Mouse (Mus musculus) midbrain, postnatal 0 days (tissue): ENCODE results near the gene Fibin. TPM values are rescaled to one million over a fixed set of nuclear protein-coding genes. Genes with fewer than 3 reads are reported as not detected.

ENCODE experiments used
- ATAC-seq: fragments of 200-750 bp; cut with Nextera tagmentation; 2 replicates; pipeline ENCODE4 v1.8.0; 2017; ENCODE audit warnings: moderate number of reproducible peaks, mild to moderate bottlenecking, moderate TSS enrichment, moderate library complexity; ENCODE audit not compliant: low FRiP score
- DNase-seq: peaks from one replicate; pipeline ENCODE4 v3.0.0-alpha.2; 2015; ENCODE audit warnings: low spot score
- H3K27ac ChIP-seq: fragments of 300-500 bp; sonication (generic); 2 replicates; pipeline ENCODE4 v1.5.1; 2014; ENCODE audit warnings: low read depth, mild to moderate bottlenecking, low read length, mixed read lengths
- H3K27me3 ChIP-seq: fragments of 300-500 bp; sonication (generic); 2 replicates; pipeline ENCODE4 v1.6.1; 2014; ENCODE audit warnings: low read length, control low read depth, mixed read lengths; ENCODE audit not compliant: insufficient read depth
- H3K36me3 ChIP-seq: fragments of 300-500 bp; sonication (generic); 2 replicates; pipeline ENCODE4 v1.6.1; 2014; ENCODE audit warnings: low read length, control low read depth, mixed read lengths; ENCODE audit not compliant: insufficient read depth
- H3K4me1 ChIP-seq: fragments of 300-500 bp; sonication (generic); 2 replicates; pipeline ENCODE4 v1.6.1; 2014; ENCODE audit warnings: mild to moderate bottlenecking, control low read depth, antibody characterized with exemption, low read length, mixed read lengths; ENCODE audit not compliant: insufficient read depth
- H3K4me2 ChIP-seq: fragments of 300-500 bp; sonication (generic); 2 replicates; pipeline ENCODE4 v1.6.1; 2014; ENCODE audit warnings: low read depth, mild to moderate bottlenecking, low read length, mixed read lengths; ENCODE audit not compliant: poor library complexity, severe bottlenecking
- H3K4me3 ChIP-seq: fragments of 300-500 bp; sonication (generic); 2 replicates; pipeline ENCODE4 v1.5.1; 2014; ENCODE audit warnings: low read depth, mild to moderate bottlenecking, low read length, moderate library complexity
- H3K9ac ChIP-seq: fragments of 300-500 bp; sonication (generic); replicated peaks from 2 replicates; pipeline ENCODE4 v1.6.1; 2014; ENCODE audit warnings: mild to moderate bottlenecking, low read length, moderate library complexity, mixed read lengths; ENCODE audit not compliant: poor library complexity, severe bottlenecking
- H3K9me3 ChIP-seq: fragments of 300-500 bp; sonication (generic); 2 replicates; pipeline ENCODE4 v1.6.1; 2016; ENCODE audit warnings: low read length, control low read depth
- CTCF ChIP-seq: IDR thresholded peaks from 2 replicates; pipeline ENCODE4 v1.5.1; 2016; ENCODE audit warnings: antibody characterized with exemption, mild to moderate bottlenecking
- WGBS: fragments of 180-500 bp; shearing (Covaris S2); extraction: QIAGEN DNeasy Blood & Tissue Kit; methylation state at CpG from one replicate; pipeline ENCODE4 v1.1.7; 2014; 5-methylcytosine and 5-hydroxymethylcytosine counted together
- polyA plus RNA-seq: library from polyadenylated mRNA; unstranded; fragments of >200 nt; fragmentation: Nextera tagmentation; extraction: Ambion mirVana; gene quantifications from 2 replicates; pipeline ENCODE4 v1.2.1, GENCODE M21; 2015
- total RNA-seq: library from RNA; depleted of rRNA; stranded (reverse); fragments of >200 nt; gene quantifications from 2 replicates; pipeline ENCODE4 v1.2.3, GENCODE M21; 2014

Fibin gene
- total and polyA plus RNA-seq, 2 experiments from 2014 or later = 5.8 to 7.9 TPM

GRCm38 (mm10) chr2:110363855-110364254, 872 bp upstream of the Fibin start:
- no peak overlapping the region for H3K27ac ChIP-seq
- H3K4me1 ChIP-seq = no peaks in the 10 kb centered on the region
- DNase-seq (no peak), ATAC-seq (no peak)
- no peak for TF ChIP-seq CTCF
- H3K9me3 ChIP-seq = no peaks in the 10 kb centered on the region
- no peaks in the 10 kb centered on the region for H3K36me3 ChIP-seq
- no peak overlapping the region for H3K4me3 ChIP-seq
- 84% methylated on average over 3 of the region's 3 CpGs for WGBS
- no peak overlapping the region for H3K9ac ChIP-seq
- H3K4me2 ChIP-seq = no peak overlapping the region
- no peaks in the 10 kb centered on the region for H3K27me3 ChIP-seq

- Histone ChIP-seq H3K27me3 (no peaks in the 10 kb centered on the region), H3K9me3 (no peaks in the 10 kb centered on the region), H3K36me3 (no peaks in the 10 kb centered on the region), H3K4me3 (no peak overlapping the region), H3K4me1 (no peaks in the 10 kb centered on the region), H3K9ac (no peak overlapping the region), H3K4me2 (no peak overlapping the region), H3K27ac (no peak overlapping the region)
- 72% methylated on average over 5 of the region's 5 CpGs for WGBS
- DNase-seq (no peak), ATAC-seq (no peak)
- no peak for TF ChIP-seq CTCF
Measured at GRCm38 (mm10) chr2:110353302-110353970, 9.5 kb downstream of the Fibin start.

GRCm38 (mm10) chr2:110351843-110352251, 11.1 kb downstream of the Fibin start:
- Histone ChIP-seq H3K27me3 (no peaks in the 10 kb centered on the region), H3K27ac (no peak overlapping the region), H3K9ac (no peak overlapping the region), H3K4me3 (no peak overlapping the region), H3K4me2 (no peak overlapping the region), H3K36me3 (no peaks in the 10 kb centered on the region), H3K4me1 (no peaks in the 10 kb centered on the region), H3K9me3 (no peaks in the 10 kb centered on the region)
- DNase-seq = peak; percentile 46
- WGBS = 33% methylated on average over 5 of the region's 5 CpGs
- ATAC-seq = no peak; the same call in 1 of the 2 replicates
- TF ChIP-seq CTCF = no peak

GRCm38 (mm10) chr2:110351406-110351805, 11.6 kb downstream of the Fibin start:
- Histone ChIP-seq H3K27ac (no peak overlapping the region), H3K9me3 (no peaks in the 10 kb centered on the region), H3K27me3 (no peaks in the 10 kb centered on the region), H3K4me1 (no peaks in the 10 kb centered on the region), H3K36me3 (no peaks in the 10 kb centered on the region), H3K4me2 (no peak overlapping the region), H3K4me3 (no peak overlapping the region), H3K9ac (no peak overlapping the region)
- WGBS = 43% methylated on average over 1 of the region's 1 CpGs
- ATAC-seq = no peak
- no peak for TF ChIP-seq CTCF
- DNase-seq = no peak

GRCm38 (mm10) chr2:110328953-110329352, 34.0 kb downstream of the Fibin start:
- no peak overlapping the region for H3K27ac ChIP-seq
- H3K27me3 ChIP-seq = no peaks in the 10 kb centered on the region
- no peak for TF ChIP-seq CTCF
- no peaks in the 10 kb centered on the region for H3K4me1 ChIP-seq
- H3K9me3 ChIP-seq = no peaks in the 10 kb centered on the region
- no peak for DNase-seq
- no peak overlapping the region for H3K4me3 ChIP-seq
- no peaks in the 10 kb centered on the region for H3K36me3 ChIP-seq
- H3K9ac ChIP-seq = no peak overlapping the region
- ATAC-seq = no peak
- no peak overlapping the region for H3K4me2 ChIP-seq

- H3K27me3 ChIP-seq = no peaks in the 10 kb centered on the region
- 70% methylated on average over 4 of the region's 4 CpGs for WGBS
- H3K27ac ChIP-seq = no peak overlapping the region
- DNase-seq (no peak), ATAC-seq (no peak)
- no peak overlapping the region for H3K9ac ChIP-seq
- H3K36me3 ChIP-seq = no peaks in the 10 kb centered on the region
- no peak for TF ChIP-seq CTCF
- no peaks in the 10 kb centered on the region for H3K9me3 ChIP-seq
- H3K4me1 ChIP-seq = no peaks in the 10 kb centered on the region
- no peak overlapping the region for H3K4me3 ChIP-seq
- no peak overlapping the region for H3K4me2 ChIP-seq
Measured at GRCm38 (mm10) chr2:110319949-110320348, 43.0 kb downstream of the Fibin start.
